Mouse (Mus musculus) gastrocnemius, adult 2 months (tissue): ENCODE measurements at regions not wholly inside any gene's neighbourhood (a gene's known extent, or its start where the extent isn't known, plus 50 kb on each side); places are given as distances from the start of the nearest gene placed in this dataset.
"Not testable (repeated sequence)": the region's sequence is repeated elsewhere in the genome, so short reads cannot be mapped to it uniquely, and the experiment has no call there.

Experiments
- DNase-seq: peaks from one replicate; pipeline ENCODE4 v3.0.0; 2022
- H3K27ac ChIP-seq: fragments of 200-600 bp; 2 replicates; pipeline ENCODE4 v1.8.1; 2022; ENCODE audit warnings: mild to moderate bottlenecking
- H3K4me3 ChIP-seq: fragments of 200-600 bp; 2 replicates; pipeline ENCODE4 v1.8.1; 2022; ENCODE audit warnings: mild to moderate bottlenecking, moderate library complexity
- CTCF ChIP-seq: fragments of 200-600 bp; IDR thresholded peaks from 2 replicates; pipeline ENCODE4 v1.8.1; 2022; ENCODE audit warnings: antibody characterized with exemption, mild to moderate bottlenecking, moderate library complexity
- intact Hi-C: fragments of 180-260 bp; cut with DNase I; formaldehyde crosslinking; loops from one replicate; pipeline ENCODE4 v1.15.1; 2025

DNA sequence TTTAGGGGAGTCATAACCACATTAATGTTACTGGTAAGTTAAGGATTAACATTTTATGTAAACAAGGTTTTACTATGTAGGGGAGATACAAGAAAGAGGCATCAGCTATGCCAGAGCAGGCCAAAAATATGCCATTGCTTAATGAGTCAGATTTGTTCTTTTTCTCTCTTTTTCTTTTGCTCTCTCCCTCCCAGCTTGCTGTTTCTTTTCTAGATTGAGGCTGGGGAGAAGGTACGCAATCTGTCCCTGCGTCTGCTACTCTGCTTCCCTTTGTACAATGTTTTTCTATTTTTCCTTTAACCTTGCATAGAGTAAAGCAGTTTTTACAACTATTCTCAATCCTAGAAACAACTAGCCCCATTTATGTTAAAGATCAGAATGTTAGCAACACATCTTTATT is 754.4 kb downstream of the Kcna4 start:
- no peak overlapping the region for H3K4me3 ChIP-seq
- intact Hi-C loops = no loop called here
- no peak overlapping the region for H3K27ac ChIP-seq
- TF ChIP-seq CTCF = no peak
- DNase-seq = no peak

DNA sequence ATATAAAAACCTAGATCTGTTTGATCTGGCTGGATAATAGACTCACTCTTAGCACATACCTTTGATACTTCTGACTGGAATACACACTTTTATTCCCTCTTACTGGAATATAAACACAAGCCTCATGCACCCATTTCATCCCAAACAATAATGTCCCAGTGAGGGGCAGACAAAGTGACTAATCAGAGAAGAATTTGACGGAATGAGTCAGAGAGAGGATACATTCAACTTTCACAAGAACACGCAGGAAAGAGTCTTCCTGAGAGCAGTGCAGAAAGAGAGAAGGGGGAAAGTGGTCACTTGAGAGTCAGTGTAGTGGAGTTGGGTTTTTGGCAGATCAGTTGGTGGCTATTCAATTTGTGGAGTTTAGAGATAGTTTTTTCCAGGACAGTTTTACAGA is 755.6 kb downstream of the Kcna4 start:
- no peak for DNase-seq
- TF ChIP-seq CTCF = no peak
- H3K27ac ChIP-seq = no peak overlapping the region
- intact Hi-C loops = no loop called here
- no peak overlapping the region for H3K4me3 ChIP-seq

DNA sequence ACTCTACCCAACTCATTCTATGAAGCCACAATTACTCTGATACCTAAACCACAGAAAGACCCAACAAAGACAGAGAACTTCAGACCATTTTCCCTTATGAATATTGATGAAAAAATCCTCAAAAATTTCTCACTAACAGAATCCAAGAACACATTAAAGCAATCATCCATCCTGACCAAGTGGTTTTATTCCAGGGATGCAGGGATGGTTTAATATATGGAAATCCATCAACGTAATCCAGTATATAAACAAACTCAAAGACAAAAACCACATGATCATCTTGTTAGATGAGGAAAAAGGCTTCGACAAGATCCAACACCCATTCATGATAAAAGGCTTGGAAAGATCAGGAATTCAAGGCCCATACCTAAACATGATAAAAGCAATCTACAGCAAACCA is 772.3 kb downstream of the Kcna4 start:
- H3K4me3 ChIP-seq, H3K27ac ChIP-seq, intact Hi-C loops, DNase-seq: not testable (repeated sequence)

DNA sequence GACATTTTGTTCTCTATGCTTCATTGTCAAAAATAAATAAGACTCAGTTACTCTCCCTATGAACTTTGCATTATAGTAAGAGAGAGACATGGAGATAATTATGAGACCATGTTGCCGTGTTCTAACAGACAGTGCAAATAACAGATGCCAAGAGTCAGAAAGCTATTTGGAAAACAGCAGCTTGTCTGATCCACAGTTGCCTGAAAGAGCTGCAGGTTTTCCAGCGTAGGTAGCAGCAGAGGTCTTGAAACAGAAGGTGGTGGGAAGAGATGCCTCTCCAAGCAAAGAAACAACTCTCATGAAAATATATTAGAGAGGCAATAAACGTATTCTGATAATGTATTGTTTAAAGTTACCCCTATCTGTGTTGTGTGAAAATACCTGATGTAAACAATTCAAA is 793.5 kb downstream of the Kcna4 start:
- intact Hi-C loops = no loop called here
- TF ChIP-seq CTCF = no peak
- Histone ChIP-seq H3K27ac (no peak overlapping the region), H3K4me3 (no peak overlapping the region)
- DNase-seq = no peak

DNA sequence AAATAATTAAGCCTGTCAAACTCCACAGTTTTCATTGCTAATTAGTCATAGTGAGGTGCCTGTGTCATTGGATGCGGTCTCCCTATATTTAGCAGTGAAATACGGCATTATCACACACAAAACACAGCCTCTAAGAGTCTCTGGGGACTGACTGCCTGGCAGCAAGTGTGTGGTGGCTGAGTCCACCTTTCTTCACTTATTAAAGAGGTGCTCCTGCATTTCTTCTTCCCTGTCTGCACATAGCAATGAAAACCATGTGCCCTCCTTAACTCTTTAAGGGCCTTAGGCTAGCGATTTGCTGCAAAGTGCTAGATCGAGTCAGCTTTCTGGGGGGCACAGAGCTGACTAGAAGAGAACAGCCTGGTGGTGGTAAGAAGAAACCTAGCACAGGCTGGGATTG is 799.8 kb downstream of the Kcna4 start:
- intact Hi-C loops = no loop called here

DNA sequence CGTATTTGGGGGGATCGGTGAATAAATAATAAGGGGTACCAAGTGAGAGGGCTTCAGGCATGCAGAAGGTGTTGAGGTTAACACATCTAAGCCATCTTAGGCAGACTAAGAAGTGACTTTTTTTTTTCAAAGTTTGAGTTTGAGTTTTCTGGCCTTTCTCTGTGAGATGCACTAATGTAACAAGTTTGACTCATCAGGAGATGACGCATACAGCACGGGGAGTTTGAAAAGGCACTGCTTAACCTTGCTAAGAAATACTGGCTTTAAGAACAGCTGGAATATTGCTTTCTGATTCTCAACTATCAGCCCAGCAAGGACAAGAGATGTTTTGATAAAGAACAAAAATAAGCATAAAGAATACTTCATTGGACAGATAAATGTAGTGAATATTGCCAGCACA is 806.6 kb downstream of the Kcna4 start:
- no peak for DNase-seq
- no peak for TF ChIP-seq CTCF
- intact Hi-C loops = no loop called here
- Histone ChIP-seq H3K4me3 (no peak overlapping the region), H3K27ac (no peak overlapping the region)

More for the DNA sequence above, 799.8 kb downstream of the Kcna4 start:
- no peak for TF ChIP-seq CTCF
- no peak for DNase-seq
- Histone ChIP-seq H3K27ac (no peak overlapping the region), H3K4me3 (no peak overlapping the region)

DNA sequence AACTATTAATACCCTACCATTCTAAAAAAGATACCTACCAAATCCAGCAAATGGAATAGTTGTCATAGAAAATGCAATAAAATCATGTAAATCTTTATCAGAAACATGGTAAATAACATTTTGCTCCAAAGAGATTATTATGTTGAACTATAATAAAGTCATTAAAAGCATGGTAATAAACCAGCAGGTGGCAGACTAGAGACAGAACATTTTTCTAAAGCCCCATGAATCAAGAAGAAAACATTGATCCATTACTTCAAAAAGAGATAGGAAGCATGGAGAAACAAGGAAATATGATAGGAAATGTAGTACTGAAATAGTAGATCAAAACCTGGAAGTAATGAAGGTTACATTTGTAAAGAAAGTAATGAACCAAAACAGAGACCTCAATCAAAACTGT is 819.7 kb downstream of the Kcna4 start:
- intact Hi-C loops = no loop called here
- Histone ChIP-seq H3K27ac (no peak overlapping the region), H3K4me3 (no peak overlapping the region)
- TF ChIP-seq CTCF = no peak
- no peak for DNase-seq

DNA sequence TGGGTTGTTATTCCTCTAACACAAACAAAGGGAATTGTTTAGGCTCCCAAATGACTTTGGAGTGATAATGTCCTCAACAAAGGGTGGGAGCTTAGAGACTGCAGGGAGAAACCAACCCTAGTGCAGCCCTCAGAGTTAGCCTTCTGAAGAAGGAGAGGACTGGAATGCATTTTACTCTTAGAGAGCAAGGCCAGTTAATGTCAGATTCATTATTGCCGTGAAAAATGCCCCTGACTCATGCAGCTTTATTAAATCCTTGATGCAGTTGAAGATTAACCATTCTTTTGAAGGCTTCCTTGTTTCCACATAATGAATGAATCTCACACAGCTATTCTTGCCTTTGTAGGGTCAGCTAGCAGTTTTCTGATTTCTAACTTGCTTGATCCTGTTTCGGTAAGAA is 855.3 kb downstream of the Kcna4 start:
- H3K4me3 ChIP-seq = no peak overlapping the region
- no peak overlapping the region for H3K27ac ChIP-seq
- TF ChIP-seq CTCF = no peak
- DNase-seq = no peak
- intact Hi-C loops = no loop called here

DNA sequence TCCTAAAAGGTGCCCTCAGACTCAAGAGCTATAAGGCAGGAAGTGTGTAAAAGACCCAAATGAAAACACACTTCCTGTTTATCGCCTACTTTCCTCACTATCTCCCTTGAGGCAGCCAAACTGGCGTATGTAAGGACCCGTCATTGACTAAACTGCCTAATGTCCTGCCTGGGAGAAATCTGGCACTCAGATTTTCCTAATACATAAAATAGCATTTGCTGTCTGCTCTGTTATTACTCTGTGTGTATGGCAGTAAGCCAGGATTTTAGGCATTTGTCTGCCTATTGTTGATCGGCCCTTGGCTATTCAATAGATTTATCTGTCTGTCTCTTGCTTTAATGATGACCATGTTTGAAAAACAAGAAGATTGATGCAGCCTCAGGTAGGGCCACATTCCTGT is 857.8 kb downstream of the Kcna4 start:
- no peak overlapping the region for H3K27ac ChIP-seq
- H3K4me3 ChIP-seq = no peak overlapping the region
- intact Hi-C loops = no loop called here
- no peak for TF ChIP-seq CTCF
- DNase-seq = no peak

DNA sequence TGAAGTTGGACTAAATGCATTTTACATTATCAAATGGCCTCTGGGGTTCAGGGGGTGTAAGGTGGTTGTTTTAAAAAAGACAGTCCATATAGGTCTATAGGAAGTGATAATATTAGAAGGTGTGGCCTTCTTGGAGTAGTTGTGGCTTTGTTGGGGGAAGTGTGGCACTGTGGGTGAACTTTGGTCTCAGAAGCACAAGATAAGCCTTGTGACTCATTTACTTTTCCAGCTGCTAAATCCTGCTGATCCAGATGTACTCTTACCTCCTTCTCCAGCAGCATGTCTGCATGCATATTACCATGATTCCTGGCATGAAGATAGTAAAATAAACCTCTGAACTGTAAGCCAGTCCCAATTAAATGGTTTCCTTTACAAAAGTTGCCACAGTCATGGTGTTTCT is 865.8 kb downstream of the Kcna4 start:
- no peak overlapping the region for H3K4me3 ChIP-seq
- intact Hi-C loops = no loop called here
- TF ChIP-seq CTCF = no peak
- DNase-seq = no peak
- H3K27ac ChIP-seq = no peak overlapping the region

DNA sequence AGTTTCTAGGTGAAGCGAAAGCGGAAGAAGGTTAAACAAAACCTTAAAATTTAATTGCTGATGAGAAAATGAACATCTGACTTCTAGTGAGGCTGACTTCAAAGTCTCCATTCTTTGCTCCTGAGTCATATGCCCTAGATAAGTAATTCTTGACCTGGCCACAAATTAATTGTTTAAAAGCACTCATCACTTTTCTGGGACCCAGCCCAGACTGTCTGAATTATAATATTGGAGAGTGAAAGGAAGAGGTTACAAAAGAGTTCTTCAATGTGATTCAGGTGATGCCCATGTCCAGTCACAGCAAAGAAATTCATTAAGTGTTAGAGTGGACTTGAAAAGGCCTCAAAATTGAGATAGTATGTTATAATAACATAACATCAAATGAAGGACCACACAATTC is 867.3 kb downstream of the Kcna4 start:
- DNase-seq = no peak
- Histone ChIP-seq H3K4me3 (no peak overlapping the region), H3K27ac (no peak overlapping the region)
- intact Hi-C loops = no loop called here
- TF ChIP-seq CTCF = no peak

DNA sequence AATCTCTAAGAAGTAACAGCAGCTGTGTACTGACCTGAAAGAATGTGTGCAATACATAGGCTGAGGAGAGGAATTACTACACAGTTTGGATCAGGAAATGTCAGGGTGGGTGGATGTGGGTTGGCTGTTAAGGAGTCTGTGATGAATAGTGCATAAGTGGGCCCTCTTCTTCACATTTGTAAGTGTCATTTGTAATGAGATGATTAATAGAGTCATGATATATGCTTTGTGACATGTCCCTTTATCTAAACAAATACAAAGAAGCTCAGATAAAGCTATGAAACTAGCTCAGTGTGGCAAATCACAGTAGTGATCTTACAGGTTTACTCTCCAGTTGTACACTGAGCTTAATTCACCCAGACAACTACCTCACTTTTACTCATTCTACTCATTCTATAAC is 867.9 kb downstream of the Kcna4 start:
- intact Hi-C loops = no loop called here
- H3K27ac ChIP-seq = no peak overlapping the region
- no peak for TF ChIP-seq CTCF
- DNase-seq = no peak
- no peak overlapping the region for H3K4me3 ChIP-seq

DNA sequence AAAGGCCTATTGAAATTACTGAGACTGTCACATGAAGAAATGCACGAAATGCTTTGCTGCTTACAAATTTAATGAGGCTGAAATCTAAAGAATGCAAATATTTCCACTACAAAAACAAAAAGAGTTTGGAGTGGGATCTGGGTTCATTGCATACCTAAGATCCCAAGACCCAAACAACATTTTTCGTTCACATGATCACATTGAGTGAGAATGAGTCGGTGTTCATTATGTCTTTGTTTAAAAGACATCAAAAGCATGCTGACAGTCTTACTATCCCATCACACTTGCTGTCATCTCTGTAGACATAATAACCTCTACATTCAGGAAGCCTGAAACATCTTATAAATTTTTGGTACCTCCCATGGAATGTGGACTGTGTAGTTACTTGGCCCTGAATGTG is 870.4 kb downstream of the Kcna4 start:
- intact Hi-C loops = no loop called here
- DNase-seq = no peak
- no peak for TF ChIP-seq CTCF
- Histone ChIP-seq H3K4me3 (no peak overlapping the region), H3K27ac (no peak overlapping the region)

DNA sequence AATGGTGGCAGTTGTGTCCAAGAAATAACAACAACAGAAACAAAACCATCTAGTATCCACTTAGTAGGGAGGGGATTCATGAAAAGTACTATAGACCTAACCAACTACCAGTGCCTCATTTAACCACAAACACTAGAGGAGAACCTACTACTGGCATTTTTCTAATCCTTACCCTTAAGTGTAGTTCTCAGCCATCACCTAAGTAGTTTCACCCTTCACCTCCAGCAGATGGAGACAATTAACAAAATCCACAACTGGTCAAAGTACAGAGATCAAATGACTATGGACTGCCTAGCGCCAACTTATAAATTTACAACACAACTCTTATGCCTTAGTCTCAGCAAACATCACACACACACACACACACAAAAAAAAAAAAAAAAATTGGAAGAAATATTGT is 874.6 kb downstream of the Kcna4 start:
- TF ChIP-seq CTCF = no peak
- DNase-seq = no peak
- Histone ChIP-seq H3K27ac (no peak overlapping the region), H3K4me3 (no peak overlapping the region)
- intact Hi-C loops = no loop called here
